Mouse (Mus musculus): Measurements from ENCODE around the gene Psmb7. TPM values are rescaled to one million over a fixed set of nuclear protein-coding genes. Genes with fewer than 3 reads are reported as not detected.
A peak's percentile ranks its signal among the peaks of the same experiment; 100 is the strongest.

Psmb7 gene
- polyA plus RNA-seq, 1 experiment, result 28.4 TPM

DNA sequence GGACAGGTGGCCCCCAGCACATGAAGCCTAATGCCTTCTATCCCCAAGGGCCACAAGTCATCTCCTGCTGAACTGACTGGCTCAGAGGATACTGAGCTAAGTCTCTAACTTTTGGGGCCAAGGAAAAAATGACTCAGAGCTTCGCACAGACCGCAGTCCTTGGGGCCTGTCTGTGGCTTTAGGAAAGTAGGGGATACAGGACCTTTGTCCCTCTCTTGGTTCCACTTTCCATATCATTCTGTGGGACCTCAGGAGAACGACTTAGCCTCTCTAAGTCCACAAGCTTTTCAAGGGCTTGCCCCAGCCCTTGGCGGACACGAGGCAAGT lies 9.4 kb upstream of the Psmb7 start:
- no peaks in the 10 kb centered on the region for H3K36me3 ChIP-seq (ENCODE audit: control insufficient read depth, insufficient read depth, low read length)
- H3K4me1 ChIP-seq (ENCODE audit: control insufficient read depth, insufficient read depth, insufficient read length, low read length), result no peaks in the 10 kb centered on the region
- H3K27ac ChIP-seq (ENCODE audit: insufficient read depth, low read depth, low read length), result no peak overlapping the region
- no peak overlapping the region for H3K4me3 ChIP-seq (ENCODE audit: low read depth, low read length)
- WGBS, result 85% methylated on average over 5 of the region's 5 CpGs
- TF ChIP-seq POLR2A (IDR thresholded peaks at IDR 0.05; ENCODE audit: low read depth, low read length) (no peak), CTCF (IDR thresholded peaks at IDR 0.05; ENCODE audit: extremely low read depth, insufficient read length, insufficient replicate concordance, low read depth, low read length) (no peak)
- 0 out of 2 replicates have a peak, but pooled peaks cover 2% of the 10 kb centered on the region for H3K27me3 ChIP-seq (ENCODE audit: control insufficient read depth, insufficient read depth, low read length)

DNA sequence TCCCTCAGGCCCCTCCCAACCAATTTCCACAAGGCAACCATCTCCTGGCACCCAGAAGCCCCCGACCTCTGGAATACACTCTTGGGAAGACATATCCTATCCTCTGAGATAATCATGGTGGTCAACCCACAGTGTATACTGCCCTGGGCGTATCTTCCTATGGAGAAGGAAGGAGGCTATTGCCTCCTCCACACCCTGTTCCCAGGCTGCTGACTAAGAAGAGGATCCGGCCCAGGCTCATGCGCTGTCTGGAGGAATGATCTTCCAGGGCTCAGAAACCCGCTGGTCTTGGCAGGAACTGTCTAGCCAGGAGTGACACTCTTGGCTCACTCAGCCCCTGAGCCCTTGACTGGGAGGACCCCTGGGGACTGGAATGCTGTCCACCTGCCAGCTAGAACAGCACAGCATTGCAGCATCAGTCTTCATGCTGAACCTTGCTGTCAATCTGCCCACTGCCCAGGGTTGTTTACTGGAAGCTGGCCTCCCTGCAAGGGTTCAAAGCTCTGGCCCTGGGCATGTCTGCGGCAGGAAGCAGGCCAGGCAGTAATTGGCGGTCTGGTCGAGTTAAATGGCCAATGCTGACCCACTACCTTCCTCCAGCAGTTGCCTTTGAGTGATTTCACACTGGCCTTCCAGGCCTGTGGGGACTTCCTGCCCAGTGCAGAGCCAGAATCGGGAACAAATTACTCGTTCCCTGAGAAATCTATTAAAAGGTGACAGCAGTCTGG lies 8.8 kb upstream of the Psmb7 start:
- H3K4me3 ChIP-seq (ENCODE audit: low read depth, low read length), result no peak overlapping the region
- H3K4me1 ChIP-seq (ENCODE audit: control insufficient read depth, insufficient read depth, insufficient read length, low read length), result no peaks in the 10 kb centered on the region
- no peak overlapping the region for H3K27ac ChIP-seq (ENCODE audit: insufficient read depth, low read depth, low read length)
- no peaks in the 10 kb centered on the region for H3K27me3 ChIP-seq (ENCODE audit: control insufficient read depth, insufficient read depth, low read length)
- 72% methylated on average over 10 of the region's 10 CpGs for WGBS
- TF ChIP-seq CTCF (IDR thresholded peaks at IDR 0.05; ENCODE audit: extremely low read depth, insufficient read length, insufficient replicate concordance, low read depth, low read length) (no peak), POLR2A (IDR thresholded peaks at IDR 0.05; ENCODE audit: low read depth, low read length) (no peak)
- no peaks in the 10 kb centered on the region for H3K36me3 ChIP-seq (ENCODE audit: control insufficient read depth, insufficient read depth, low read length)

DNA sequence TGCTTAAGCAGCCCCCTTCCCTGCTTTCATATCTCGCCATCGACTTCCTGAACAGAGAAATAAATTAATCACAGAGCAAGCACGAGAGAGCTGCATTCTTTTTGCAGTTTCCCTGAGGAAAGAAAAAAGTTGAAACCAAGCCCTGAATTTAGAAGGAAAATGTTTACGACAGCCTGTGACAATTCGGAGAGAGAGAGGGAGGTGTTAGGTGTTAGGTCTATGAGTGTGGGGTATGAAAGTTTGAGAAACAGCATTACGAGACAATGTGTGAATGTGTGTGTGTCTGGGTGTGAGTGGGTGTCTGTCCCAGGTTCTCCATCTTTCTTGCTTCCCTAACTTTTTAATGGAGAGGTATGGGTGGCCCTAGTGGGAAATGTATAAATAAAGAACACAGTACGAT lies 8.2 kb upstream of the Psmb7 start:
- H3K27ac ChIP-seq (ENCODE audit: insufficient read depth, low read depth, low read length), result no peak overlapping the region
- H3K4me1 ChIP-seq (ENCODE audit: control insufficient read depth, insufficient read depth, insufficient read length, low read length), result no peaks in the 10 kb centered on the region
- H3K4me3 ChIP-seq (ENCODE audit: low read depth, low read length), result no peak overlapping the region
- H3K36me3 ChIP-seq (ENCODE audit: control insufficient read depth, insufficient read depth, low read length), result no peaks in the 10 kb centered on the region
- TF ChIP-seq CTCF (IDR thresholded peaks at IDR 0.05; ENCODE audit: extremely low read depth, insufficient read length, insufficient replicate concordance, low read depth, low read length), result no peak
- TF ChIP-seq POLR2A (IDR thresholded peaks at IDR 0.05; ENCODE audit: low read depth, low read length), result no peak
- no peaks in the 10 kb centered on the region for H3K27me3 ChIP-seq (ENCODE audit: control insufficient read depth, insufficient read depth, low read length)
- 70% methylated on average over 7 of the region's 7 CpGs for WGBS

DNA sequence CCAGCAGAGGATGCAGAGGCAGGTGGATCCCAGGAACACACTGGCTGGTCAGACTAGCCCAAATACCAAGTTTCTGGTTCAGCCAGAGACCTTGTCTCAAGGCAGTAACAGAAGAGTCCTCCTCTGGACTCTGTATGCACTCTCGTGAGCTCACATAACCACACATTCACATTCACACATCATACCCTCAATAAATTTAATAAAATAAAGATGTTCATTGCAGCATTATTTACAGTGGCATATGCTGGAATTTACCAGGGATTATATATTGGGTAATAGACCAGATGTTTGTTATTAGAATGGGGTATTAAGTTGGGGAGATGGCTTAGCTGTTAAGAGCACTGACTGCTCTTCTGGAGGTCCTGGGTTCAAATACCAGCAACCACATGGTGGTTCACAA lies 6.5 kb upstream of the Psmb7 start:
- Histone ChIP-seq H3K4me1 (ENCODE audit: control insufficient read depth, insufficient read depth, insufficient read length, low read length) (no peaks in the 10 kb centered on the region), H3K27ac (ENCODE audit: insufficient read depth, low read depth, low read length) (no peak overlapping the region), H3K27me3 (ENCODE audit: control insufficient read depth, insufficient read depth, low read length) (no peaks in the 10 kb centered on the region), H3K36me3 (ENCODE audit: control insufficient read depth, insufficient read depth, low read length) (no peaks in the 10 kb centered on the region), H3K4me3 (ENCODE audit: low read depth, low read length) (no peak overlapping the region)
- TF ChIP-seq CTCF (IDR thresholded peaks at IDR 0.05; ENCODE audit: extremely low read depth, insufficient read length, insufficient replicate concordance, low read depth, low read length) (no peak), POLR2A (IDR thresholded peaks at IDR 0.05; ENCODE audit: low read depth, low read length) (no peak)
- 65% methylated on average over 1 of the region's 1 CpGs for WGBS

- peaks cover 3% of the 10 kb centered on the region; the same call in 1 of the 2 replicates for H3K4me1 ChIP-seq (ENCODE audit: control insufficient read depth, insufficient read depth, insufficient read length, low read length)
- TF ChIP-seq CTCF (IDR thresholded peaks at IDR 0.05; ENCODE audit: extremely low read depth, insufficient read length, insufficient replicate concordance, low read depth, low read length), result no peak
- no peak for TF ChIP-seq POLR2A (IDR thresholded peaks at IDR 0.05; ENCODE audit: low read depth, low read length)
- H3K27me3 ChIP-seq (ENCODE audit: control insufficient read depth, insufficient read depth, low read length), result no peaks in the 10 kb centered on the region
- no peak overlapping the region for H3K27ac ChIP-seq (ENCODE audit: insufficient read depth, low read depth, low read length)
- no peak overlapping the region for H3K4me3 ChIP-seq (ENCODE audit: low read depth, low read length)
- no peaks in the 10 kb centered on the region for H3K36me3 ChIP-seq (ENCODE audit: control insufficient read depth, insufficient read depth, low read length)
- 82% methylated on average over 7 of the region's 7 CpGs for WGBS
Measured at GRCm38 (mm10) chr2:38647661-38648060, 3.8 kb upstream of the Psmb7 start.

- H3K4me1 ChIP-seq (ENCODE audit: control insufficient read depth, insufficient read depth, insufficient read length, low read length), result peaks cover 3% of the 10 kb centered on the region; the same call in 1 of the 2 replicates
- no peak overlapping the region for H3K27ac ChIP-seq (ENCODE audit: insufficient read depth, low read depth, low read length)
- no peaks in the 10 kb centered on the region for H3K27me3 ChIP-seq (ENCODE audit: control insufficient read depth, insufficient read depth, low read length)
- no peak overlapping the region for H3K4me3 ChIP-seq (ENCODE audit: low read depth, low read length)
- TF ChIP-seq CTCF (IDR thresholded peaks at IDR 0.05; ENCODE audit: extremely low read depth, insufficient read length, insufficient replicate concordance, low read depth, low read length), result no peak
- no peak for TF ChIP-seq POLR2A (IDR thresholded peaks at IDR 0.05; ENCODE audit: low read depth, low read length)
- H3K36me3 ChIP-seq (ENCODE audit: control insufficient read depth, insufficient read depth, low read length), result no peaks in the 10 kb centered on the region
- WGBS, result 71% methylated on average over 8 of the region's 8 CpGs
Measured at GRCm38 (mm10) chr2:38647201-38647606, 3.3 kb upstream of the Psmb7 start.

GRCm38 (mm10) chr2:38645936-38646335 lies 2.0 kb upstream of the Psmb7 start:
- Histone ChIP-seq H3K27ac (ENCODE audit: insufficient read depth, low read depth, low read length) (no peak overlapping the region), H3K4me3 (ENCODE audit: low read depth, low read length) (no peak overlapping the region), H3K27me3 (ENCODE audit: control insufficient read depth, insufficient read depth, low read length) (no peaks in the 10 kb centered on the region), H3K36me3 (ENCODE audit: control insufficient read depth, insufficient read depth, low read length) (peaks cover 9% of the 10 kb centered on the region), H3K4me1 (ENCODE audit: control insufficient read depth, insufficient read depth, insufficient read length, low read length) (peaks cover 3% of the 10 kb centered on the region; the same call in 1 of the 2 replicates)
- TF ChIP-seq CTCF (IDR thresholded peaks at IDR 0.05; ENCODE audit: extremely low read depth, insufficient read length, insufficient replicate concordance, low read depth, low read length) (peak; percentile 61; the same call in 1 of the 2 replicates), POLR2A (IDR thresholded peaks at IDR 0.05; ENCODE audit: low read depth, low read length) (no peak)
- 0% methylated on average over 3 of the region's 3 CpGs for WGBS

All from small intestine, adult 2 months (tissue).